In genomic region chr19:28011396-28011717, GRCm38 (mm10) we compare ENCODE assay signal across 8 mouse cellular contexts. TPM values are rescaled to one million over a fixed set of nuclear protein-coding genes. Genes with fewer than 3 reads are reported as not detected.
A peak's percentile ranks its signal among the peaks of the same experiment; 100 is the strongest.
DNase-seq lines count a peak whose midpoint lies in the region; ATAC-seq and TF ChIP-seq lines count a peak whose summit lies in the region.

No protein-coding gene starts in this region.

- peak overlapping the region; percentile 100 for H3K4me3 ChIP-seq in gastrocnemius, adult 2 months
- H3K4me3 ChIP-seq in hindbrain, postnatal 0 days (ENCODE audit: low read length): peak overlapping the region; percentile 95

- intact Hi-C loops in gastrocnemius, adult 2 months (cut with DNase I): loop anchor here (5.0 to 10.0 kb wide), 2 partner anchors 577 to 981 kb away; partner anchors contain the start of gene Cdc37l1

- H3K27me3 ChIP-seq in hindbrain, postnatal 0 days (ENCODE audit: insufficient read depth, low read length): no peaks in the 10 kb centered on the region

- H3K27ac ChIP-seq in gastrocnemius, adult 2 months: peak overlapping the region; percentile 100
- H3K27ac ChIP-seq in hindbrain, postnatal 0 days: peak overlapping the region; percentile 100

- H3K9me3 ChIP-seq in hindbrain, postnatal 0 days (ENCODE audit: low read length): no peaks in the 10 kb centered on the region

- TF ChIP-seq CTCF in gastrocnemius, adult 2 months (IDR thresholded peaks at IDR 0.05): no peak
- TF ChIP-seq CTCF in hindbrain, postnatal 0 days (IDR thresholded peaks at IDR 0.05; ENCODE audit: low read depth): no peak

- H3K9ac ChIP-seq in hindbrain, postnatal 0 days (replicated peaks; ENCODE audit: low read length): peak overlapping the region; percentile 97

- no peaks in the 10 kb centered on the region for H3K4me1 ChIP-seq in hindbrain, postnatal 0 days (ENCODE audit: insufficient read depth, low read length)

- DNase-seq in gastrocnemius, adult 2 months: peak; percentile 95
- DNase-seq in hindbrain, postnatal 0 days (ENCODE audit: low spot score): peak; percentile 98
- peak; percentile 94 to 97 for DNase-seq in left cerebral cortex, adult 18-20 months (ENCODE audit: low spot score in 2 of 2)
- peak; percentile 95 to 97 for DNase-seq in lung, postnatal 4 days
- DNase-seq in right cerebral cortex, adult 18-20 months: peak; percentile 97
- DNase-seq in urinary bladder, adult 2 months (ENCODE audit: low spot score): peak; percentile 87

- peak overlapping the region; percentile 77 for H3K4me2 ChIP-seq in hindbrain, postnatal 0 days (ENCODE audit: low read depth, low read length)

- H3K36me3 ChIP-seq in hindbrain, postnatal 0 days (ENCODE audit: insufficient read depth, low read length): no peaks in the 10 kb centered on the region

- under 1% methylated on average over 21 of the region's 30 CpGs for WGBS in hindbrain, postnatal 0 days

- ATAC-seq in activated CD4-positive, CD25-positive, alpha-beta regulatory T cell, adult 4 months: peak; percentile 88
- ATAC-seq in common myeloid progenitor, adult 5-6 weeks (replicated peaks; ENCODE audit: low read depth, poor library complexity, severe bottlenecking): peak; percentile 85
- peak; percentile 99 for ATAC-seq in hindbrain, postnatal 0 days

RNA-seq across cellular contexts. Expression of gene Rfx3, which starts 0.4 kb away (rescaled TPM):
- polyA plus RNA-seq in activated CD4-positive, CD25-positive, alpha-beta regulatory T cell, adult 4 months (2017; shearing (Covaris generic)): 1 to 10 TPM; 4.2 to 4.4 TPM
- 6.6 and 9.9 TPM in 2 replicates for total RNA-seq in common myeloid progenitor, adult 5-6 weeks (2017)
- total RNA-seq in gastrocnemius, adult 2 months (2021): 1 to 10 TPM; 2.1 to 3.5 TPM
- total RNA-seq in hindbrain, postnatal 0 days (2014; rRNA removed): 15.9 and 31.1 TPM in 2 replicates
- polyA plus RNA-seq in hindbrain, postnatal 0 days (2015; fragmentation: Nextera tagmentation; extraction: Ambion mirVana): 11.2 and 11.5 TPM in 2 replicates
- 10 to 100 TPM; 58.2 to 71.1 TPM for total RNA-seq in left cerebral cortex, adult 18-20 months (2021)
- 1.6 and 2.0 TPM in 2 replicates for polyA plus RNA-seq in urinary bladder, adult 2 months (2012; rRNA removed)

Comparison
In these comparisons a context has a peak if more than half of its experiments do, and no peak if none do; other contexts are left out.
1. Peak in every context shown above with its lines: DNase-seq, ATAC-seq, H3K4me3 ChIP-seq and H3K27ac ChIP-seq.